Mouse (Mus musculus): ENCODE data around the gene Klf13.

- no peak for TF ChIP-seq CTCF (IDR thresholded peaks at IDR 0.05; ENCODE audit: control insufficient read depth, insufficient read depth, low read length)
- TF ChIP-seq POLR2A (IDR thresholded peaks at IDR 0.05; ENCODE audit: borderline replicate concordance, control insufficient read depth, low read depth, low read length) = no peak
These were observed 49.7 kb upstream of the Klf13 start for GRCm38 (mm10) chr7:63988391-63988790.
